Mouse (Mus musculus): Measurements from ENCODE around the gene Asgr1. TPM values are rescaled to one million over a fixed set of nuclear protein-coding genes. Genes with fewer than 3 reads are reported as not detected.
A peak's percentile ranks its signal among the peaks of the same experiment; 100 is the strongest.
"Not testable (repeated sequence)": the region's sequence is repeated elsewhere in the genome, so short reads cannot be mapped to it uniquely, and the experiment has no call there.

Asgr1 gene
- total RNA-seq, 2 experiments from 2014 or later, result 0.50 TPM; not detected in 1

DNA sequence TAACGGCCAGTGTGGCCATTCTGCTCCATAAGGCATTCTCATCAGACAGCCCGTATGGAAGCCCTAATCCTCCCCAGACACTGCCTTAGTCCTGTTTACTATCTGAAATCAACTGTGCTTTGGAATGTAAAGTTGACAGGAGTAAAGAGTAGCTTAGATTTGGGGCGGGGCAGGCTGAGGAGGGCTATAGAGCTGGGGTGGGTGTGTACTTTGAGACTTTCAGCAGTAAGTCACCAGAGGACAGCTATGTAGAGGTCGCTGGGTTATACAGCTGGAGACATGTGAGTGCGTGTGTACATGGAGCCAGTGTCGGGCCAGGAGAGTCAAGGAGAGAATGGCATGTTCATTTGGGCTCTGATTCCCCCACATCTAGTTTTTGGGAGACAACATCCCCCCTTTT lies 6.0 kb downstream of the Asgr1 start:
- no peak for DNase-seq (ENCODE audit: low spot score in 2 of 2)

DNA sequence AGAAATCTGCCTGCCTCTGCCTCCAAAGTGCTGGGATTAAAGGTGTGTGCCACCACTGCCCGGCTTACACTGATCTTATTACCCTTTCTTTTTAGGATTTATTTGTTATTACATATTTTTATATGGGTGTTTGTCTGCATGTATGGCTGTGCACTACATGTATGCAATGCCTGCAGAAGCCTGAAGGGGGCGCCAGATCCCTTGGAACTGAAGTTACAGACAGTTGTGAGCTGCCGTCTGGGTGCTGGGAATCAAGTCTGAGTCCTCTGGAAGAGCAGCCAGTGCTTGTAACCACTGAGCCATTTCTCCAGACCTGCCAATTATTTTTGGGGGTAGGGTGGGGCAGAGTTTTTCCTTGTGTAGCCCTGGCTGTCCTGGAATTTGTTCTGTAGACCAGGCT lies 9.2 kb downstream of the Asgr1 start:
- no peak for DNase-seq (ENCODE audit: low spot score in 2 of 2)

DNA sequence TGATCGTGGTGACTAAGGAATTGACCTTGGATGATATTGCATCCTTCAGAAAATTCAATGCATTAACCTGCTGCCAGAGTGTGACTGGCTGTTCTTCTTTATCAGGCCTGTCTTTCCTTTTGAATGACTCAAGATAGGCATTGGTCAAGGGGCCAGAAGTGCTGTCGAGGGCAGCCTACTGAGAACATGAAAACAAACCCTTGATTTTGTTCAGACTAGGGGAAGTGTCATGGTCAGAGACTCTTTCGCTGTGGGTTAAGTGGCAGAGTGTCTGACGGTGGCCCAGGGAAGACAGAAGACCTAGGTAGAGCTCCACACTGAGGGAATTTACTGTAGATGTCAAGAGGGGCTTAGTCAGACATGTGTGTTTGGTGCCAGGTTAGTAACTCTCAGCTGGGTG lies 12.8 kb downstream of the Asgr1 start:
- DNase-seq (ENCODE audit: low spot score in 2 of 2), result peak in 1 of 2 experiments; percentile 42

DNA sequence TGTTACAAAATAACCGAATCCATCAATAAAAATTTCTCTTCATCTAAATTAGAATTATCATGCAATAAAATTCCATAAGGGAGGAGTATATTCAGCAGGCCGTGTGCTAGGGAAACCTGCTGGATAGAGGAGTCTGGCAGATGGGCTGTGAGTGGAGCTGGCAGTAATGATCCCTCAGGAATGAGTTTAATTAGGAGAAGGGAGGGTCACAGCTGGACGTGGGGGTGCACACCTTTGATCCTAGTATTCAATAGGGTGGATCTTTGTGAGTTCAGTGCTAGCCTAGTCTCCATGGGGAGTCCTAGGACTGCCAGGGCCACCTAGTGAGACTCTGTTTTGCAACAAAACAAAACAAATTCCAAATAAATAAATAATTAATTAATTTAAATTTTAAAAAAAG lies 14.4 kb downstream of the Asgr1 start:
- DNase-seq (ENCODE audit: low spot score in 2 of 2), result no peak

DNA sequence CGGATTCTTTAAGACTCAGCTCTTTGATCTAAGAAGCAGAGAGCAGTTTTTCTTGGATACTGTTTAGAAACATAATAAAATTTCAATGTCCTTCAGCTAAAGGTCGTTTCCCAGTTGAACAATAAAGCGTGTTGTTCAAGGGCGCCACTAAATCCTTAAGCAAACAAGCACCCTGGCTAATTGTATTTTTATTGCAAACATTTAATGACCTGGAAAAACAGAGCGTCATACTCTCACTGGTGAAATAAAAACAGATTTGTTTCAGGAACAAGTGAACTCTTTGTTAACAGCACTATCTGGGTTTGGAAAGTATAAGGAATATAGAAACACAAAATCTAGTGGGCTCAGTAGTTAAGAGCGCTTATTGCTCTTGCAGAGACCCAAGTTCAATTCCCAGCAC lies 16.2 kb downstream of the Asgr1 start:
- no peak for DNase-seq (ENCODE audit: low spot score in 2 of 2)

DNA sequence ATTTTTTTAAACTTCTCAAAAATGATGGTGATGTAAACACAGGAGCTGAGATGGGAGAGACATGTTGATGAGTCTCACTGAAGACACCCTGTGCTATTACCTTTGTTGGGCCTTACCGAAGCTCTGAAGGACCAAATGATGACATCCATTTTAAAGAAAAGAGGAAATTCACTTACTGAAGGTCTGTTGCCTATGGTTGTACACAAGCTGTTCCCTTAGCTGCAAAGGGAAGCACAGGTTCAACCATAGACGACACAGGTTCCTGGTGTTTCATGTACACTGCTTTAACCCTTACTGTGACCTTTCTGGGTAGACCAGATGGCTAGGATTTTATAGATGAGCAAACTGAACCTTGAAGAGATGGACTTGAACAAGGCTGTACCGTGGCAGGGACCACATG lies 16.7 kb downstream of the Asgr1 start:
- not testable (repeated sequence) for DNase-seq (ENCODE audit: low spot score in 2 of 2)

DNA sequence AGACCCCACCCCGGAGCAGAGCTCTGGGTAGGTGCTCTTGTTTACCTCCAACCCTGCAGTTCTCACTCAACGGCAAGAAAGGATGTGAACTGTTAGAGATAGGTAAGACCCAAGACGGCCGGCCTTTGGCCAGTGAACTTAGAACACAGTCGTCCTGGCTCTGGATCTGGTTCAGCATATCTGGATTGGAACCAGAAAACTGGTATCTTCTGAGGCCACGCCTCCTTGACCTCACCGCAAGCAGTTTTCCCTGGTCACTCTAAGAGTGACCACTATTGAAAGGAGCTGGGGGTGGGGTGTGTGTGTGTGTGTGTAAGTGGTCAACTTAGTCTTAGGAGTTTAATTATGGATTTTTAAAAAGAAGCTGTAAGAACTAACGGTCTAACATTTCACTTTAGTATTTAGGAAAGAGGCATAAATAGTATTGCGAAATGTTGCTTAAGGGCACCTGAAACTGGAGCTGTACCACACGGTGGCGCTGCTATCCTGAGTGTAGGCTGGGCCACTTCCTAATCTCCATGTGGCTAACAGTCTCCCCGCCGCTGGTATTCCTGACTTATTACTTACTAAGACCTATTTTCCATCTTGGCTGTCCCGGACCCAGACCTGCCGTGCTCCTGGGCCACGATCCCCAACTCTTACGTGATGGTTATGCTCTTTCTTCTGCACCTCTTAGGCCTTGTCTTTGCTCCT lies 20.6 kb downstream of the Asgr1 start:
- DNase-seq (ENCODE audit: low spot score in 2 of 2), result peak; percentile 82 to 85

DNA sequence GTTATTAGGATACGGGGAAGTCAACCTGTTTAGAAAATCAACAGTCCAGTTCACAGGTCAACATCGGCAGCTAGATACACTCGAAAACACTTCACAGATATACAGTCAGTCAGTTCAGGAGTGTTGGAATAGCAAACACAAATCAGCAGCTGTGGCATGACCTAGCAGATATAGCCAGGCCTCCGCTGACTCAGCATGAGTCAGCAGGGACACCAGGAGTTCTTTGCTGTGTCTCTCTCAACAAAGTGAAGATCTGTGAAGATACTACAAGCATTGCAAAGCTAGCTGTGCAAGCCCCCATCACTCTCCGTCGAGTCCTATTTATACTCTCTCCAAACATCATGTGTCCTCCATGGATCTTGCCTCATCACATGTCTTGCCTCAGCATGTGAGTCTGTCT lies 21.7 kb downstream of the Asgr1 start:
- DNase-seq (ENCODE audit: low spot score in 2 of 2), result no peak

DNA sequence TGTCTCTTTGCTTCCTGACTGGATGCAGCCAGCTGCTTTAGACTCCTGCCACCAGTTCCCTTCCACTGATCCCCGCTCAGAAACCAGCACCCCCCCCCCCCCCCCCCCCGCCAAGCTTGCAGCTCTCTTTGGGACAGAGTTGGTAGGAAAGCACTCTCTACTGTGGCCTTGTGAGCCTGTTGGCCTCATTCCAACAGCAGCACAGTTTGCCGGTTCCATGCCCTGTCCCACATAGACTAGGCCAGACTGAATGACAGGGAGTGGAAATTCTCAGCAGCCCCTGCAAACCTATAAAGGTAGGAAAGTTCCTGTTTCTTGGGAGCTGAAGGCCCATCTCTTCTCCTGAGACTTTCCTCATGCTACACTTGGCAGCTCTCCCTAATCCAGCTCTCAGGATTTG lies 23.6 kb downstream of the Asgr1 start:
- DNase-seq (ENCODE audit: low spot score in 2 of 2), result peak in 1 of 2 experiments; percentile 46

DNA sequence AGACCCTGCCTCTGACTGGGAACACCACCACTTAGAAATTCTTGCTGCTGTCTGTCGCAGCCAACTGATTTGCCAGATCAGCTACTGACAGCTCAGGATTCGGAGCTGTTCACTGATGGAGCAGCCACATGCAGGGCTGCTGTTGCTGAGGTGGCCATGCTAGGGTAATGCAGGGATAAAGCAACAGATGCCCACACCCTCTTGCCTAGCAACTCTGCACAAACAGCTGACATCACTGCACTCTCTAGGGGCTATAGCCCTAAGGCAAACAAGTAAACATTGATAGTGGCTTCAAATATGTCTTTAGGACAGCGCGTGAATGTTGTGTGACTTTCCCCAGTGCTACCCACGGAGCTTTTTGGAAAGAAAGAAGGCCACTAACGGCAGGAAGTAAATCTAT lies 25.3 kb downstream of the Asgr1 start:
- no peak for DNase-seq (ENCODE audit: low spot score in 2 of 2)

DNA sequence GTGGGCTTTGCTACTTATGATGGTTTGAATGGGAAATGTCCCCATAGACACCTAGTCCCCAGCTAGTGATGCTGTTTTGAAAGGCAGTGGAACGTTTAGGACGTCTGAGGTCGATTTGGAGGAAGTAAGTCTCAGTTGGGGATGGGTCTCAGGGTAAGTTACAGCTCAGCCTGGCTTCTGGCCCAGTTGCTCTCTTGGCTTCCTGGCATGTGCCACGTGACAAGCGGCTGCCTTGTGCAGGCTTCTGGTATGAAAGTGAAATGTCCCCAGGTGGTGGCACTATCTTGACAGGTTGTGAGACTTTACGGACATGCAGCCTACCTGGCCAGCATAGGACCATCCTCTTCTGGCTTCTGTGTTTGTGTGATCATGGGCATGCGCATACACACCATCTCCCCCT lies 26.0 kb downstream of the Asgr1 start:
- DNase-seq (ENCODE audit: low spot score in 2 of 2), result no peak

DNA sequence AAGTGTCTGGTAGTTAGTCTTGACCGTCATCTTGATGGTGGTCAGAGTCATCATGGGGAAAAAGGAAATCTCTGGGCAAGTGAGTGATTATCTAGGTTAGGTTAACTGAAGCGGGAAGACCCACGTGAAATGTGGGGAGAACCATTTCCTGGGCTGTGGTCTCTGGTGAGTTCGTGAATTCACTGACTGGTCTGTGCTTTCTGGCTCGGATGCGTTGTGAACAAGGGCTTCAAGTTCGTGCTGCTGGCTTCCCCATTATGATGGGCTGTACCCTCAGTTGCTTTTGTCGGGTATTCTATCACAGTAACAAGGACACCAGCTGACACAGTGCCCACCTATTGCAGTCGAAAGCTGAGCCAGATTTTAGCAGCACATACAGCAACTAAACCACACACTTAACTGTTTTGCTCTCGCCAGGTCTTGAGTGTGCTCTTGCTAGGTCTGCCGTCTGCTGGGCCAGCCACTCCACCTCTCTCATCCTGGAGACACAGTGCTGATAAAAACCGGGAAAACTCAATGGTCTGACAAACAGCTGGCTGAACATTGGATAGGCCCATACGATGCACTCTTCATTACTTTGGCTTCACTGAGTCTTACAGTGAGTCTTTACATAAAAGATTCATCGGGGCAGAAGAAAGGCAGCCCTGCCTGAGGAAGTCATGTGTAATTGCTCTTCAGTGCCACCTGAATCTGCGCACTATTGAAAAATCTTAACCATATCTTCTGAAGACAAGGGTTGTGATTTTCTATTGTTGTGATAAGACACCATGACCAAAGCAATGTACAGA lies 27.1 kb downstream of the Asgr1 start:
- DNase-seq (ENCODE audit: low spot score in 2 of 2), result no peak

DNA sequence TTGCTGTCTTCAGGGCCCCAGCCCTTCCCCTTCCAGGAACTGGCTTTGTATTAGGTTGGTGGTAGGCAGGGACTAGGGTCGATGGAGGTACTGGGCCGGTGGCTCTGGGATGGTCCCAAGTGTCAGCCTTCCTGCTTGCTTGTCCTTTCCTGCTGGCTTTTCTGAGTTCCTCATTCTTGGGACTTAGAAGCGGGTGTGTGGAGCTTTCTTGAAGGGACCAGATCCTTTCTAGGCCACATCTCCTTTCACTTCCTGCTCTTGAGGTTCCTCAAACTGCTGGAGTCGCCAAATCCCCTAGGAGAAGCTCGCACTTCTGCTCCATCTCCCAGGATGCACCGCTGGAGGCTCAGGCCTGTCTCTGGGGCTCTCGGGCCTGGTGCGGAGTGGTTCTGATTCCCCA lies 30.7 kb downstream of the Asgr1 start:
- no peak for DNase-seq (ENCODE audit: low spot score in 2 of 2)

DNA sequence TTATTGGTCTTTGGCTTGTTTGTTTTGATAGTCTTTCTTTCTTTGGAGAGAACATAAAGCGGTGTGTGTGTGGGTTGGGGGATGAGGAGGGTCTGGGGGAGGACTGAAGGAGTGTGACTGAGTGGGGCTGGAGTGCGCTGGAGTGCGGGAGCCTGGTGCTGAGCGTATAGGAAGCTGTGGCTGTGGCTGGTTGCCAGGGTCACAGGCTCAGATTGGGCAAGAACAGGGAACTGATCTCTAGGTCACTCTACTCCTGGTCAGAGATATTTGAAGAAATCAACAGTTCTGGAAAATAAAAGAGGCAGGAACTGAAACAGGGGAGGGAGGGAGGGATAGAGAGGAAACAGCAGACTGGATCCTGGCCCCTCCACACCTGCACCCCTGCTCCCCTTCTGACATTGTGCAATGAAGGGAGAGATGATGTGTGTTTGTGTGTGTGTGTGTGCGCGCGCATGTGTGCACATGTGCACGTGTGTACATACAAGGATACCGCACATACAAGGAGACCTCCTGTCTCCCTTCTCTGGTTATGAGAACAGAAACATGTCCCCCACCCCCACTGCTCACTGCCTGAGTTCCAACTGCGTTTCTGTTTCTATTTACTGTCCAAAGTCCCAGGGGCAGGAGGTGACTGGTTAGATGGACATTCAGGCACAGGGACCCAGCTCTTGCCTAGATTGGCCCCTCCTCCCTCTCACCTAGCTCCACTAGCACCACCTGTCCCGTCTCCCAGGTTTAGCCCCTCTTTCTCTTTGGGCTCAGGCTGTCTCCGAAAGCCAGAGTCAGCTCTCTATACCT lies 38.3 kb downstream of the Asgr1 start, which contains the start of gene Asgr2:
Gene Asgr2, plus strand, starts transcription at position 659 of the 798 bp plus-strand sequence.
- peak; percentile 55 to 56 for DNase-seq (ENCODE audit: low spot score in 2 of 2)

DNA sequence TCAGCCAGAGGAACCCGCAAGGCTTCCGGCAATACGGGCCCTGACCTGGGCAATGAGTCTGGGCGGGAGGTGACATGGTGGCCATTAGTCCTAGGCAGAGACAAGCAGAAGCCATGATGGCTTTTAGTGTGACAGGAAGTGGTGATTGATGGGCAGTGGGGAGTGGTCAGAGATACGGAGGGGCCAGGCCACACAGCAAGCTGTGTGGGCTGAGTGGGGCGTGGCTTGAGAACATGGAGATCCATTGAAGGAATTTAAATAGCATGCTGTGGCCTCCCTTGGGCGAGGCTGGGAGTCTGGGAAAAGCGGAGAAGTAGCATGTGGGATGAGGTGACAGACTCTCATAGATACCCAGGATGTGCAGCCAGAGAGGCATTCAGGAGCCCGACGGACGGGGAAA lies 43.5 kb downstream of the Asgr1 start:
- no peak for DNase-seq (ENCODE audit: low spot score in 2 of 2)

DNA sequence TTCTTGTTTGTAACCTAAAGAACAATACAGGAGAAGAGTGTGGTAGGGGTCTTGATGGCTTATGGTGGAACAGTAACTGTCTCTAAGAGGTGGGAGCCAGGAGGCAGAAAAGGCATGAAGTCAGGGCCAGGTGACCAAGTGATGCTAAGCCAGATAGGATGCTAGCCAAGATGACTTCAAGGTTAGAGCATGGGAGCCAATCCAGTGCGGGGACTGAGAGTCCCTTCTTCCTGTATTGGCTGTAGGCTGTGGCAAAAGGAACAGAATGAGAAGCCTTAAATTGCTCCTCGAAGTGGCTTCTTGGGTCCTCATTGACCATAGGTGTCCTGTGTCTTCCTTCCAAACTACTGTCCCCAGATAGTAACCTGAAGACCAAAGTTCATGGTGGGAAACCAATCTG lies 45.2 kb downstream of the Asgr1 start:
- no peak for DNase-seq (ENCODE audit: low spot score in 2 of 2)

DNA sequence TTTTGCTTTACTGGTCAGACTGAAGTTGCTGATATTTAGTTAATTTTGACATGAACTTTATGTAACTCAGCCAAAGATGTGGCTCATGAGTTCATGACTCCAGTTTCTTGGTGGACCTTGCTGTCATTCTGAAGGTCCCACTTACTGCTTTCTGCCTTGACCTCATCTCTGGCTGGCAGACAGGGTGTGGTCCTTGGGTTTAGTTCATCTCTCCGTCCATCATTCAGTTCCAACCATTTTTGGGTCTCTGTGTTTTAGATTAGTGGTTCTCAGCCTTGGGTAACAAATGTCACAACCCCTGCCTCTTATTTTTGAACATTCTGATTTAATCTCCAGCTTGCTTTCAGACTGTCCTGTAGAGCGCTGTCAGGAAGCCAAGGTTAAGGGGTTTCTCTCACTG lies 45.9 kb downstream of the Asgr1 start:
- no peak for DNase-seq (ENCODE audit: low spot score in 2 of 2)

DNA sequence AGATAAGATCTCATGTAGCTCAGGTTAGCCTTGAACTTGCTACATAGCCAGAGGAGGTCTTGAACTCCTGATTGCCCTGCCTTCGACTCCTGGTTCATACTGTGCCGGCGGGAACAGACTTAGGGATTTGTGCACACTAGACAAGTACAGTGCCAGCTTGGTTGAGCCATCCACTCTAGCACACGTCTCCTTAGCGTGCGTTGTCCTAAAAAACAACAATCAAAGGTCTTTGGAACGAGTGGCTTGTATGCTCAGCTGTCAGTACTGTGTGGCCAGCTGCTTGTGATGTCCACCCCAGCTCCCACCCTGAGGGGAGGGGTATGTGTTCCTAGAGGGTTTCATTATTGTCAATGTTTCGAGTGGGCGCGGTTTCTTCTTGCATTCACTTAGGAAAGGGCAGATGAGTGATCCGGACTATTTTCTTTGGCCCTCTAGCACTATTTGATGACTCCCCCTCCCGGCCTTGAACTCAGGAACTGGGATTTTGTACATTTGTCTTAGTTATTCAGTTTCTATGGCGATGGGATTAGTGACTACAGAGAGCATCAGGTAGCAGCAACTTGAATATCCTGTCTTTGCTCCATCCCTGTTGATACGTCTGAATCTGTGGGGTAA lies 49.9 kb downstream of the Asgr1 start:
- DNase-seq (ENCODE audit: low spot score in 2 of 2), result no peak

DNA sequence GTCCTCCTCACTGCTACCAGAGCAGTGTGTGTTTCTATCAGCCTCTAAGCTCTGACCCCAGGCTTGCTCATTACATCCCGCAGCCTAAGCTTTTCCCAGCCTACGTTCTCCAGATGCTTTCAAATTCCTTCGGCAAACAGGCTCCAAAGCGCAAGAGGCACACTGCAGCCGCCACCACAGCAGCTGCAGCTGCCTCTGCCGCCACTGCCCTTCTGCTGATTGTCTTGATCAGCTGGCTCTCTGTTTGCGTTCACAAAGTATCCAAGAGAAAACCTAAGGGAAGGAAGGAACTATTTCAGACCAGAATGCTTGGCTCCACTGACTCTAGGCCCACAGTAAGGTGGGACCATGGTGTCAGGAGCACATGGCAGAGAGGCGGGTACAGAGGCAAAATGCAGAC lies 53.2 kb downstream of the Asgr1 start:
- no peak for DNase-seq (ENCODE audit: low spot score in 2 of 2)
